Mouse (Mus musculus) MEL (cell line): ENCODE data around the gene Cdr2l. TPM values are rescaled to one million over a fixed set of nuclear protein-coding genes. Genes with fewer than 3 reads are reported as not detected.

Experiments used
- DNase-seq: peaks from one replicate; pipeline ENCODE4 v3.0.0; 2011; ENCODE audit warnings: low read depth, low spot score
- H3K27ac ChIP-seq: 2 replicates; pipeline ENCODE4 v1.5.1; 2012; ENCODE audit warnings: low read depth, mild to moderate bottlenecking, control low read depth, low read length, moderate library complexity; ENCODE audit not compliant: control insufficient read depth
- H3K27me3 ChIP-seq, 2 experiments: fragments of 150-350 bp in 1 of 2; sonication (generic) in 1 of 2; 2 replicates each; pipeline ENCODE4 v1.6.1; 2012; ENCODE audit warnings: low read length in 2 of 2, mild to moderate bottlenecking in 2 of 2, improper control_type of control experiment in 1 of 2, moderate library complexity in 1 of 2; ENCODE audit not compliant: insufficient read depth in 2 of 2, control insufficient read depth in 1 of 2
- H3K36me3 ChIP-seq, 2 experiments: 2 replicates each; pipeline ENCODE4 v1.6.1; 2012 to 2014; ENCODE audit warnings: low read length in 2 of 2, improper control_type of control experiment in 1 of 2, inconsistent platforms in 1 of 2, mild to moderate bottlenecking in 1 of 2; ENCODE audit not compliant: insufficient read depth in 2 of 2, control insufficient read depth in 1 of 2
- H3K4me1 ChIP-seq, 2 experiments: fragments of 150-350 bp in 1 of 2; sonication (generic) in 1 of 2; 2 replicates each; pipeline ENCODE4 v1.6.1; 2012; ENCODE audit warnings: low read length in 2 of 2, improper control_type of control experiment in 1 of 2, mild to moderate bottlenecking in 1 of 2; ENCODE audit not compliant: insufficient read depth in 2 of 2, control insufficient read depth in 1 of 2
- H3K4me3 ChIP-seq, 2 experiments: fragments of 150-350 bp in 1 of 2; sonication (generic) in 1 of 2; 2 replicates each; pipeline ENCODE4 v1.5.1; 2012; ENCODE audit warnings: low read depth in 2 of 2, low read length in 2 of 2, mild to moderate bottlenecking in 2 of 2, moderate library complexity in 2 of 2, control low read depth in 1 of 2, improper control_type of control experiment in 1 of 2; ENCODE audit not compliant: control insufficient read depth in 1 of 2, insufficient read depth in 1 of 2
- H3K79me2 ChIP-seq: 2 replicates; pipeline ENCODE4 v1.6.1; 2012; ENCODE audit warnings: mild to moderate bottlenecking, low read length, moderate library complexity; ENCODE audit not compliant: control insufficient read depth, poor library complexity, insufficient read depth
- H3K9ac ChIP-seq: 2 replicates; pipeline ENCODE4 v1.6.1; 2012; ENCODE audit warnings: low read depth, mild to moderate bottlenecking, control low read depth, low read length, moderate library complexity; ENCODE audit not compliant: control insufficient read depth, poor library complexity, severe bottlenecking
- H3K9me3 ChIP-seq: fragments of 150-350 bp; sonication (generic); replicated peaks from 2 replicates; pipeline ENCODE4 v1.6.1; 2012; ENCODE audit warnings: mild to moderate bottlenecking, low read length, improper control_type of control experiment, moderate library complexity; ENCODE audit not compliant: insufficient read depth
- BHLHE40 ChIP-seq: IDR thresholded peaks from 2 replicates; pipeline ENCODE4 v1.6.1; 2012; ENCODE audit warnings: low read depth, mild to moderate bottlenecking, inconsistent platforms, low read length, improper control_type of control experiment, borderline replicate concordance
- CHD2 ChIP-seq: IDR thresholded peaks from 2 replicates; pipeline ENCODE4 v1.6.1; 2011; ENCODE audit warnings: low read length, improper control_type of control experiment
- CTCF ChIP-seq, 3 experiments: IDR thresholded peaks in 2 of 3; conservative IDR thresholded peaks in 1 of 3; 2 replicates each; pipeline ENCODE4 v1.5.1; 2011 to 2012; ENCODE audit warnings: low read length in 3 of 3, low read depth in 2 of 3, mild to moderate bottlenecking in 2 of 3, improper control_type of control experiment in 1 of 3, inconsistent platforms in 1 of 3, mixed read lengths in 1 of 3, moderate library complexity in 1 of 3; ENCODE audit not compliant: control insufficient read depth in 1 of 3, insufficient read depth in 1 of 3, poor library complexity in 1 of 3, severe bottlenecking in 1 of 3
- ELF1 ChIP-seq: IDR thresholded peaks from 2 replicates; pipeline ENCODE4 v1.6.1; 2014; ENCODE audit warnings: low read depth, mild to moderate bottlenecking, inconsistent platforms, low read length, improper control_type of control experiment, moderate library complexity
- GABPA ChIP-seq: IDR thresholded peaks from 2 replicates; pipeline ENCODE4 v1.6.1; 2012; ENCODE audit warnings: low read depth, mild to moderate bottlenecking, inconsistent platforms, low read length, improper control_type of control experiment, moderate library complexity
- HCFC1 ChIP-seq: IDR thresholded peaks from 2 replicates; pipeline ENCODE4 v1.6.1; 2012; ENCODE audit warnings: low read depth, mild to moderate bottlenecking, inconsistent platforms, low read length, improper control_type of control experiment, moderate library complexity
- JUND ChIP-seq: IDR thresholded peaks from 2 replicates; pipeline ENCODE4 v1.6.1; 2011; ENCODE audit warnings: low read depth, mild to moderate bottlenecking, improper control_type of control experiment, low read length
- KAT2A ChIP-seq: conservative IDR thresholded peaks from 2 replicates; pipeline ENCODE4 v1.6.1; 2012; ENCODE audit warnings: low read depth, low read length, improper control_type of control experiment, inconsistent platforms
- MAX ChIP-seq: IDR thresholded peaks from 2 replicates; pipeline ENCODE4 v1.6.1; 2011; ENCODE audit warnings: low read length, improper control_type of control experiment
- MAZ ChIP-seq: IDR thresholded peaks from 2 replicates; pipeline ENCODE4 v1.6.1; 2012; ENCODE audit warnings: low read depth, mild to moderate bottlenecking, inconsistent platforms, low read length, improper control_type of control experiment
- MEF2A ChIP-seq: IDR thresholded peaks from 2 replicates; pipeline ENCODE4 v1.6.1; 2014; ENCODE audit warnings: low read depth, mild to moderate bottlenecking, inconsistent platforms, low read length, improper control_type of control experiment; ENCODE audit not compliant: poor library complexity, insufficient replicate concordance, severe bottlenecking; ENCODE audit errors: extremely low read depth
- MXI1 ChIP-seq: IDR thresholded peaks from 2 replicates; pipeline ENCODE4 v1.6.1; 2011; ENCODE audit warnings: mild to moderate bottlenecking, low read depth, low read length, improper control_type of control experiment
- NRF1 ChIP-seq: IDR thresholded peaks from 2 replicates; pipeline ENCODE4 v1.6.1; 2014; ENCODE audit warnings: low read depth, mild to moderate bottlenecking, inconsistent platforms, low read length, improper control_type of control experiment, moderate library complexity; ENCODE audit not compliant: poor library complexity, insufficient read depth, severe bottlenecking
- POLR2A ChIP-seq, 2 experiments: IDR thresholded peaks; 2 replicates each; pipeline ENCODE4 v1.6.1; 2011 to 2012; ENCODE audit warnings: low read length in 2 of 2, mild to moderate bottlenecking in 2 of 2, control low read depth in 1 of 2, improper control_type of control experiment in 1 of 2, low read depth in 1 of 2, moderate library complexity in 1 of 2; ENCODE audit not compliant: control insufficient read depth in 1 of 2, insufficient read depth in 1 of 2, poor library complexity in 1 of 2
- RAD21 ChIP-seq: IDR thresholded peaks from 2 replicates; pipeline ENCODE4 v1.6.1; 2011; ENCODE audit warnings: mild to moderate bottlenecking, low read depth, low read length, improper control_type of control experiment
- TCF12 ChIP-seq: IDR thresholded peaks from 2 replicates; pipeline ENCODE4 v1.6.1; 2014; ENCODE audit warnings: low read depth, mild to moderate bottlenecking, inconsistent platforms, low read length, improper control_type of control experiment, moderate library complexity
- USF1 ChIP-seq: IDR thresholded peaks from 2 replicates; pipeline ENCODE4 v1.6.1; 2014; ENCODE audit warnings: low read depth, mild to moderate bottlenecking, inconsistent platforms, low read length, improper control_type of control experiment, moderate library complexity
- ZC3H11A ChIP-seq: IDR thresholded peaks from 2 replicates; pipeline ENCODE4 v1.6.1; 2012; ENCODE audit warnings: low read depth, mild to moderate bottlenecking, inconsistent platforms, low read length, improper control_type of control experiment
- ZKSCAN1 ChIP-seq: IDR thresholded peaks from 2 replicates; pipeline ENCODE4 v1.6.1; 2012; ENCODE audit warnings: low read depth, mild to moderate bottlenecking, inconsistent platforms, low read length, improper control_type of control experiment, moderate library complexity
- polyA plus RNA-seq, 2 experiments: library from polyadenylated mRNA; stranded (reverse) in 1 of 2; unstranded in 1 of 2; fragments of >175 nt in 1 of 2; fragments of >200 nt in 1 of 2; gene quantifications; 2 replicates each; pipeline versions ENCODE4 v1.2.1 to v1.2.4; 2012; ENCODE audit warnings: low replicate concordance in 2 of 2, low read depth in 1 of 2; ENCODE audit not compliant: insufficient read length in 2 of 2, insufficient read depth in 1 of 2, missing spikeins in 1 of 2
- total RNA-seq: library from RNA; depleted of rRNA; stranded (reverse); fragments of 300-350 nt; gene quantifications from 2 replicates; pipeline ENCODE4 v1.2.3, GENCODE M21; 2012

The Cdr2l gene
- total and polyA plus RNA-seq, 3 experiments: 5.2 to 8.2 TPM; not detected in 1

DNA sequence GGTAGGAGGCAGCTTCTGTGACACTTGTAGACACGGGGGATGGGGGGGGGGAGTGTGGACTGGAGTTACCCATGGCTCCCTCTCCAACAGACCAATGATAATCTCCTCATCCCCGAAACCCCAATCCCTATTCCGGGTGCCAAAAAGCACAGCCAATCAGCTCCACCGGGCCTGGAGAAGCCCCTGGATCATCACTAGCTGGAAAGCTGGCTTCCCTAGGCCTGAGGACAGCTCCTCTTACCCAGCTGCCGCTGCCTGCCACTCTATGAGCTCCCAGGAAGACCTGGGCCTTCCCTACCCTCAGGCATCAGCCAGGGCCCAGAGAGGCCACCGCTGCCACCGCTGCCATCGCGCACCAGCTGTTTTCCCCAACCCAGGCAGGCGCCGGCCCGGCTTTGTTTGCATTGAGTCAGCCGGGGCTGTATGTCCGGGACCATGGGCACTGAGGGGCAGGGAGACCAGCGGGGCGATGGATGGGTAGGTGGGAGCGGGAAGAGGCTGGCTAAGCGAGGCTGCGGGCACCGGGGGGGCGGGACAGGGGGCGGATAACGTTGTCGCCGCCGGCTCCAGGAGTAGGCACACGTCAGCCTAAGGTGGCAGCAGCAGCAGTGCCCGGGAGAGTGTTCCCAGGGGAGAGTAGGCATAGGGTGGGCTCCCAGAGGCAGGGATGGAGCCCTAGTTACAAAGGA, 14.9 kb upstream of the Cdr2l start:
- H3K4me3 ChIP-seq: peak overlapping the region; percentile 52 to 71; a peak in 3 of 4 replicates
- no peak for DNase-seq

DNA sequence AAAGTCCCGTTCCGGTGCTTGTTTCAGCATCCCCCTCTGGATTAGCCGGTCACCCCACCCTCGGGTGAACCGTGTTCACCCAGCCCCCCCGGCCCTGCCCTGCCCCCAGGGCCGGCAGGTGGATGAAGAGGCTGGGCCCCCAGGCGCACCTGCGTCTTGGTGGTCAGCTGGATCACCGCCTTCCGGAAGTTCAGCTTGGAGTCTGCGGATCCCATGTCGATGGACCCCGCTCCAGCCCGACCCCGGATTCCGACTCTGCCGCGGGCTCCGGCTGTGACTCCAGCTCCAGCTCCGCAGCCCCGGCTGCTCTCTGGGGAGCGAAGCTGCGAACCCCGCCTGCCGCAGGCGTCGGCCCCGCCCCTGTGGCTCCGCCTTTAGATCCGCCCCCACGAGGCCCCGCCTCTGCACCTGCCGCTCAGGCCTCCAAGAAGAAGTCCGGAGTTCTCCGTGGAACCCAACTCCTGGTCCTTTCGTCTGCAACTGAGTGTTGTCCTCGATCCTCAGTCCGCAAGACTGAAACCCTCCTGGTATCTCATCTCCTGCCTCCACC, 14.2 kb upstream of the Cdr2l start, which contains the start of gene Hid1:
Gene Hid1, minus strand, starts transcription at position 362 of the 550 bp plus-strand sequence.
- no peaks in the 10 kb centered on the region; a peak in 2 of 4 replicates for H3K27me3 ChIP-seq
- H3K9me3 ChIP-seq: no peaks in the 10 kb centered on the region
- H3K9ac ChIP-seq: peak within 1 kb of the TSS; percentile 54
- H3K4me1 ChIP-seq: peaks cover 3 to 9% of the 10 kb centered on the region in 2 experiments; a peak in 3 of 4 replicates
- no peaks in the 10 kb centered on the region for H3K79me2 ChIP-seq
- no peak within 1 kb of the TSS for H3K27ac ChIP-seq
- DNase-seq: peak; percentile 85
- H3K36me3 ChIP-seq: peaks cover 0 to 5% of the 10 kb centered on the region in 2 experiments; a peak in 2 of 4 replicates
- peak within 1 kb of the TSS; percentile 52 to 71 for H3K4me3 ChIP-seq
- TF ChIP-seq BHLHE40 (peak; percentile 29; the same call in 1 of the 2 replicates), MAX (0 out of 2 replicates have a peak, but pooled peaks have one; percentile 36), KAT2A (no peak), TCF12 (peak; percentile 18; the same call in 1 of the 2 replicates), MXI1 (peak; percentile 53), ELF1 (no peak), USF1 (no peak; the same call in 1 of the 2 replicates), CTCF (IDR thresholded peaks at IDR 0.05 in 2 of 3, conservative IDR thresholded peaks at IDR 0.05 in 1 of 3; ENCODE audit: control insufficient read depth in 1 of 3, insufficient read depth in 1 of 3, low read depth in 2 of 3, low read length in 3 of 3, poor library complexity in 1 of 3, severe bottlenecking in 1 of 3) (no peak), POLR2A (IDR thresholded peaks at IDR 0.05; ENCODE audit: control insufficient read depth in 1 of 2, insufficient read depth in 1 of 2, low read depth in 1 of 2, low read length in 2 of 2, poor library complexity in 1 of 2) (0 out of 4 replicates have a peak, but pooled peaks of 1 of the 2 experiments have one; percentile 41), MAZ (peak; percentile 58; the same call in 1 of the 2 replicates)

More for the DNA sequence above, 14.9 kb upstream of the Cdr2l start:
- Histone ChIP-seq H3K9ac (no peak overlapping the region; the same call in 1 of the 2 replicates), H3K9me3 (no peaks in the 10 kb centered on the region), H3K27ac (no peak overlapping the region), H3K79me2 (no peaks in the 10 kb centered on the region)
- no peak for TF ChIP-seq HCFC1
- TF ChIP-seq MXI1: no peak
- no peak for TF ChIP-seq NRF1
- no peak for TF ChIP-seq JUND
- TF ChIP-seq ZC3H11A: no peak
- TF ChIP-seq TCF12: no peak
- no peak for TF ChIP-seq MEF2A
- no peak for TF ChIP-seq USF1
- no peak for TF ChIP-seq MAZ
- no peak for TF ChIP-seq GABPA
- no peak for TF ChIP-seq BHLHE40
- TF ChIP-seq ZKSCAN1: no peak
- TF ChIP-seq CHD2: no peak
- TF ChIP-seq RAD21: no peak
- TF ChIP-seq, all 39 proteins: peak for 0
- no peaks in the 10 kb centered on the region; a peak in 3 of 4 replicates for H3K27me3 ChIP-seq
- peaks cover 0 to 5% of the 10 kb centered on the region in 2 experiments; a peak in 2 of 4 replicates for H3K36me3 ChIP-seq
- peaks cover 3 to 9% of the 10 kb centered on the region in 2 experiments; a peak in 3 of 4 replicates for H3K4me1 ChIP-seq
